Mouse (Mus musculus): ENCODE data around the gene Eps8. TPM values are rescaled to one million over a fixed set of nuclear protein-coding genes. Genes with fewer than 3 reads are reported as not detected.

Eps8 gene
- polyA plus RNA-seq, 1 experiment: 50.4 TPM

GRCm38 (mm10) chr6:137576091-137576490 lies 78.6 kb downstream of the Eps8 start:
- 88% methylated on average over 4 of the region's 4 CpGs for WGBS
- Histone ChIP-seq H3K4me3 (replicated peaks; ENCODE audit: insufficient read depth, low read depth, low read length) (no peak overlapping the region), H3K4me1 (ENCODE audit: control insufficient read depth, insufficient read depth, low read length) (peaks cover 3% of the 10 kb centered on the region), H3K27me3 (ENCODE audit: control insufficient read depth, insufficient read depth, low read length) (no peaks in the 10 kb centered on the region), H3K27ac (ENCODE audit: insufficient read depth, low read length) (no peak overlapping the region)
- TF ChIP-seq POLR2A (IDR thresholded peaks at IDR 0.05; ENCODE audit: borderline replicate concordance, insufficient read depth, low read length) (no peak), CTCF (IDR thresholded peaks at IDR 0.05; ENCODE audit: borderline replicate concordance, insufficient read depth, low read depth, low read length) (no peak)
- no peak for DNase-seq

GRCm38 (mm10) chr6:137573897-137574296 lies 80.8 kb downstream of the Eps8 start:
- H3K27ac ChIP-seq (ENCODE audit: insufficient read depth, low read length): no peak overlapping the region
- TF ChIP-seq POLR2A (IDR thresholded peaks at IDR 0.05; ENCODE audit: borderline replicate concordance, insufficient read depth, low read length) (no peak), CTCF (IDR thresholded peaks at IDR 0.05; ENCODE audit: borderline replicate concordance, insufficient read depth, low read depth, low read length) (no peak)
- peaks cover 3% of the 10 kb centered on the region for H3K4me1 ChIP-seq (ENCODE audit: control insufficient read depth, insufficient read depth, low read length)
- no peak for DNase-seq
- WGBS: 66% methylated on average over 7 of the region's 7 CpGs
- no peaks in the 10 kb centered on the region for H3K27me3 ChIP-seq (ENCODE audit: control insufficient read depth, insufficient read depth, low read length)
- no peak overlapping the region for H3K4me3 ChIP-seq (replicated peaks; ENCODE audit: insufficient read depth, low read depth, low read length)

- no peak overlapping the region for H3K4me3 ChIP-seq (replicated peaks; ENCODE audit: insufficient read depth, low read depth, low read length)
- peaks cover 3% of the 10 kb centered on the region for H3K4me1 ChIP-seq (ENCODE audit: control insufficient read depth, insufficient read depth, low read length)
- DNase-seq: no peak
- no peak for TF ChIP-seq CTCF (IDR thresholded peaks at IDR 0.05; ENCODE audit: borderline replicate concordance, insufficient read depth, low read depth, low read length)
- no peak for TF ChIP-seq POLR2A (IDR thresholded peaks at IDR 0.05; ENCODE audit: borderline replicate concordance, insufficient read depth, low read length)
- H3K27me3 ChIP-seq (ENCODE audit: control insufficient read depth, insufficient read depth, low read length): no peaks in the 10 kb centered on the region
- WGBS: 58% methylated on average over 9 of the region's 9 CpGs
- no peak overlapping the region for H3K27ac ChIP-seq (ENCODE audit: insufficient read depth, low read length)
Measured at GRCm38 (mm10) chr6:137570718-137571131, 84.0 kb downstream of the Eps8 start.

GRCm38 (mm10) chr6:137570019-137570418 lies 84.7 kb downstream of the Eps8 start:
- no peak for TF ChIP-seq CTCF (IDR thresholded peaks at IDR 0.05; ENCODE audit: borderline replicate concordance, insufficient read depth, low read depth, low read length)
- no peak for TF ChIP-seq POLR2A (IDR thresholded peaks at IDR 0.05; ENCODE audit: borderline replicate concordance, insufficient read depth, low read length)
- no peak overlapping the region for H3K4me3 ChIP-seq (replicated peaks; ENCODE audit: insufficient read depth, low read depth, low read length)
- H3K4me1 ChIP-seq (ENCODE audit: control insufficient read depth, insufficient read depth, low read length): peaks cover 3% of the 10 kb centered on the region
- DNase-seq: no peak
- no peaks in the 10 kb centered on the region for H3K27me3 ChIP-seq (ENCODE audit: control insufficient read depth, insufficient read depth, low read length)
- no peak overlapping the region for H3K27ac ChIP-seq (ENCODE audit: insufficient read depth, low read length)
- WGBS: 92% methylated on average over 5 of the region's 5 CpGs

- peaks cover under 1% of the 10 kb centered on the region; the same call in 1 of the 2 replicates for H3K4me1 ChIP-seq (ENCODE audit: control insufficient read depth, insufficient read depth, low read length)
- 92% methylated on average over 6 of the region's 6 CpGs for WGBS
- TF ChIP-seq CTCF (IDR thresholded peaks at IDR 0.05; ENCODE audit: borderline replicate concordance, insufficient read depth, low read depth, low read length) (no peak), POLR2A (IDR thresholded peaks at IDR 0.05; ENCODE audit: borderline replicate concordance, insufficient read depth, low read length) (no peak)
- no peaks in the 10 kb centered on the region for H3K27me3 ChIP-seq (ENCODE audit: control insufficient read depth, insufficient read depth, low read length)
- H3K27ac ChIP-seq (ENCODE audit: insufficient read depth, low read length): no peak overlapping the region
- no peak overlapping the region for H3K4me3 ChIP-seq (replicated peaks; ENCODE audit: insufficient read depth, low read depth, low read length)
- DNase-seq: no peak
Measured at GRCm38 (mm10) chr6:137569071-137569470, 85.6 kb downstream of the Eps8 start.

GRCm38 (mm10) chr6:137565890-137566289 lies 88.8 kb downstream of the Eps8 start:
- Histone ChIP-seq H3K27ac (ENCODE audit: insufficient read depth, low read length) (no peak overlapping the region), H3K4me3 (replicated peaks; ENCODE audit: insufficient read depth, low read depth, low read length) (no peak overlapping the region), H3K4me1 (ENCODE audit: control insufficient read depth, insufficient read depth, low read length) (peaks cover 3% of the 10 kb centered on the region; the same call in 1 of the 2 replicates), H3K27me3 (ENCODE audit: control insufficient read depth, insufficient read depth, low read length) (no peaks in the 10 kb centered on the region)
- TF ChIP-seq CTCF (IDR thresholded peaks at IDR 0.05; ENCODE audit: borderline replicate concordance, insufficient read depth, low read depth, low read length): no peak
- TF ChIP-seq POLR2A (IDR thresholded peaks at IDR 0.05; ENCODE audit: borderline replicate concordance, insufficient read depth, low read length): no peak
- no peak for DNase-seq
- WGBS: 92% methylated on average over 3 of the region's 3 CpGs

GRCm38 (mm10) chr6:137565454-137565853 lies 89.2 kb downstream of the Eps8 start:
- TF ChIP-seq CTCF (IDR thresholded peaks at IDR 0.05; ENCODE audit: borderline replicate concordance, insufficient read depth, low read depth, low read length): no peak
- no peak for TF ChIP-seq POLR2A (IDR thresholded peaks at IDR 0.05; ENCODE audit: borderline replicate concordance, insufficient read depth, low read length)
- H3K27ac ChIP-seq (ENCODE audit: insufficient read depth, low read length): no peak overlapping the region
- no peaks in the 10 kb centered on the region for H3K27me3 ChIP-seq (ENCODE audit: control insufficient read depth, insufficient read depth, low read length)
- 88% methylated on average over 6 of the region's 6 CpGs for WGBS
- no peak overlapping the region for H3K4me3 ChIP-seq (replicated peaks; ENCODE audit: insufficient read depth, low read depth, low read length)
- DNase-seq: no peak
- H3K4me1 ChIP-seq (ENCODE audit: control insufficient read depth, insufficient read depth, low read length): peaks cover 5% of the 10 kb centered on the region; the same call in 1 of the 2 replicates

GRCm38 (mm10) chr6:137560358-137560859 lies 94.3 kb downstream of the Eps8 start:
- Histone ChIP-seq H3K27me3 (ENCODE audit: control insufficient read depth, insufficient read depth, low read length) (no peaks in the 10 kb centered on the region), H3K27ac (ENCODE audit: insufficient read depth, low read length) (no peak overlapping the region), H3K4me1 (ENCODE audit: control insufficient read depth, insufficient read depth, low read length) (peaks cover 10% of the 10 kb centered on the region; the same call in 1 of the 2 replicates), H3K4me3 (replicated peaks; ENCODE audit: insufficient read depth, low read depth, low read length) (no peak overlapping the region)
- TF ChIP-seq POLR2A (IDR thresholded peaks at IDR 0.05; ENCODE audit: borderline replicate concordance, insufficient read depth, low read length) (no peak), CTCF (IDR thresholded peaks at IDR 0.05; ENCODE audit: borderline replicate concordance, insufficient read depth, low read depth, low read length) (no peak)
- WGBS: 57% methylated on average over 12 of the region's 12 CpGs
- DNase-seq: no peak
